Mouse (Mus musculus): Measurements from ENCODE around the gene Sdc1.

- TF ChIP-seq CTCF (IDR thresholded peaks at IDR 0.05; ENCODE audit: low read depth, low read length) = no peak
- TF ChIP-seq POLR2A (IDR thresholded peaks at IDR 0.05; ENCODE audit: borderline replicate concordance, low read depth, low read length) = no peak
These were observed 10.0 kb downstream of the Sdc1 start for GRCm38 (mm10) chr12:8781121-8781520.

All from bone marrow macrophage, adult 2 months (primary cell).